In the genomic region with DNA sequence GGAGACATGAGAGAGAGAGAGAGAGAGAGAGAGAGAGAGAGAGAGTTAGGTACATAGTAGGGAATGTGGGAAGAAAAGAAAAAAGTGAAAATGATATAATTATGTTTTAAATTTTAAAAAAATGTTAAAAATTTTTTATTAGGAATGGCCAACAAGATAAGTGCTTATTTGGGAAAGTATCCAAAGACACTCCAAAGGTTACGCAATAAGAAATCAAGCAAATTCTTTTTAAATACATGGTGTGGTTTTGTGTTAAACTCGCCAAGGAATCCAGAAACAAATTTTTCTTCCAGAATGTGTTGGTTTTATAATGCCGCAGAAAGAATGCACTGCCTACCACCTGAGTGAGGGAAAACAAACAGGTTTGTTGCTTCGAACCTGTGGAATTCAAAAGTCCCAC, we compare ENCODE assay signal across 25 mouse cellular contexts.
DNase-seq lines count a peak whose midpoint lies in the region; ATAC-seq and TF ChIP-seq lines count a peak whose summit lies in the region.
"Had no signal": no experiment of that assay in that cellular context is flagged by ENCODE, and none has a peak within 500 bp of the region (broad histone marks: within the 10 kb centered on the region; RNA-seq: fewer than 3 reads in every experiment).

No protein-coding gene starts in this region.

- no peak overlapping the region for H3K27ac ChIP-seq in liver, adult 2 months (replicated peaks; ENCODE audit: insufficient read depth, low read depth, low read length)
- H3K27ac ChIP-seq in liver, postnatal 0 days (ENCODE audit: low read depth) = no peak overlapping the region
- peak overlapping the region; percentile 80 for H3K27ac ChIP-seq in lung, embryonic 16.5 days (ENCODE audit: low read length)
- H3K27ac ChIP-seq: forebrain, embryonic 10.5 days; forebrain, embryonic 13.5 days; heart, adult 2 months; heart, embryonic 10.5 days; heart, embryonic 13.5 days; hindbrain, embryonic 14.5 days had no signal

- TF ChIP-seq EP300 in liver, postnatal 0 days (IDR thresholded peaks at IDR 0.05; ENCODE audit: low read depth) = no peak

- TF ChIP-seq POLR2A in liver, adult 2 months (IDR thresholded peaks at IDR 0.05; ENCODE audit: extremely low read depth, insufficient read depth, low read length) = no peak

- H3K4me1 ChIP-seq in liver, adult 2 months (ENCODE audit: control insufficient read depth, insufficient read depth, low read length) = no peaks in the 10 kb centered on the region
- H3K4me1 ChIP-seq in liver, postnatal 0 days (ENCODE audit: insufficient read depth) = peaks cover 3% of the 10 kb centered on the region; the same call in 1 of the 2 replicates
- H3K4me1 ChIP-seq in lung, embryonic 16.5 days (replicated peaks; ENCODE audit: control insufficient read depth, insufficient read depth, low read length) = peaks cover 7% of the 10 kb centered on the region; the same call in 1 of the 2 replicates
- H3K4me1 ChIP-seq: forebrain, embryonic 10.5 days; forebrain, embryonic 13.5 days; heart, embryonic 10.5 days had no signal

- WGBS in liver, adult 2 months = 78% methylated on average over 4 of the region's 4 CpGs
- WGBS in liver, postnatal 0 days (ENCODE audit: insufficient replicate concordance) = 76% methylated on average over 4 of the region's 4 CpGs
- 36% methylated on average over 4 of the region's 4 CpGs for WGBS in lung, embryonic 16.5 days

- H3K9me3 ChIP-seq in liver, postnatal 0 days (ENCODE audit: low read length) = no peaks in the 10 kb centered on the region
- no peaks in the 10 kb centered on the region for H3K9me3 ChIP-seq in lung, embryonic 16.5 days (ENCODE audit: control insufficient read depth, low read length)
- H3K9me3 ChIP-seq: forebrain, embryonic 10.5 days; forebrain, embryonic 13.5 days; heart, embryonic 10.5 days; heart, embryonic 13.5 days had no signal

- no peak overlapping the region for H3K4me2 ChIP-seq in liver, postnatal 0 days (ENCODE audit: low read depth, low read length)
- no peak overlapping the region for H3K4me2 ChIP-seq in lung, embryonic 16.5 days (ENCODE audit: low read depth, low read length)
- H3K4me2 ChIP-seq: forebrain, embryonic 13.5 days; heart, embryonic 13.5 days; hindbrain, embryonic 14.5 days had no signal

- no peak overlapping the region for H3K4me3 ChIP-seq in liver, adult 2 months (ENCODE audit: insufficient read depth, low read depth, low read length)
- no peak overlapping the region for H3K4me3 ChIP-seq in liver, postnatal 0 days (ENCODE audit: low read depth, low read length)
- no peak overlapping the region for H3K4me3 ChIP-seq in lung, embryonic 16.5 days (ENCODE audit: low read length)
- H3K4me3 ChIP-seq: forebrain, embryonic 10.5 days; forebrain, embryonic 13.5 days; heart, adult 2 months; heart, embryonic 10.5 days; heart, embryonic 13.5 days had no signal

- H3K27me3 ChIP-seq in liver, adult 2 months (ENCODE audit: control insufficient read depth, insufficient read depth, low read length) = no peaks in the 10 kb centered on the region
- no peaks in the 10 kb centered on the region for H3K27me3 ChIP-seq in liver, postnatal 0 days (ENCODE audit: insufficient read depth, low read length)
- H3K27me3 ChIP-seq in lung, embryonic 16.5 days (ENCODE audit: control insufficient read depth, insufficient read depth, low read depth, low read length) = no peaks in the 10 kb centered on the region
- H3K27me3 ChIP-seq: forebrain, embryonic 13.5 days; heart, embryonic 13.5 days had no signal

- no peaks in the 10 kb centered on the region for H3K36me3 ChIP-seq in liver, adult 2 months (ENCODE audit: control insufficient read depth, insufficient read depth, low read length)
- H3K36me3 ChIP-seq in liver, postnatal 0 days (replicated peaks; ENCODE audit: insufficient read depth, low read length) = no peaks in the 10 kb centered on the region
- no peaks in the 10 kb centered on the region for H3K36me3 ChIP-seq in lung, embryonic 16.5 days (ENCODE audit: control insufficient read depth, insufficient read depth, low read length)
- H3K36me3 ChIP-seq: forebrain, embryonic 10.5 days; heart, embryonic 10.5 days; heart, embryonic 13.5 days had no signal

- no peak overlapping the region for H3K9ac ChIP-seq in liver, adult 2 months (ENCODE audit: low read depth, low read length)
- H3K9ac ChIP-seq in liver, postnatal 0 days (replicated peaks) = no peak overlapping the region
- no peak overlapping the region for H3K9ac ChIP-seq in lung, embryonic 16.5 days (ENCODE audit: low read length)
- H3K9ac ChIP-seq: forebrain, embryonic 13.5 days; heart, embryonic 13.5 days; hindbrain, embryonic 14.5 days had no signal

- peak; percentile 3 for DNase-seq in liver, adult 2 months (ENCODE audit: extremely low read depth, low read depth, low spot score)
- no peak for DNase-seq in liver, postnatal 0 days
- no peak for DNase-seq in lung, postnatal 4 days
- peak; percentile 19 for DNase-seq in 3T3-L1 (ENCODE audit: low read depth, low spot score)
- DNase-seq in lung, postnatal 25 days (ENCODE audit: low spot score) = peak; percentile 32
- no peak for DNase-seq in cerebellum, adult 18-20 months
- DNase-seq: adrenal gland, adult 8-10 months; adrenal gland, postnatal 25 days; cerebellum, adult 11-12 months; cerebellum, adult 9-10 months; cerebellum, postnatal 14 days; gastrocnemius, postnatal 10 days; gastrocnemius, postnatal 36 days; heart, adult 2 months; heart, postnatal 14 days; heart, postnatal 4 days had no signal

- ATAC-seq in liver, postnatal 0 days = no peak
- ATAC-seq in lung, embryonic 16.5 days (ENCODE audit: low read depth) = peak; percentile 47
- no peak for ATAC-seq in megakaryocyte, adult 5-6 weeks (ENCODE audit: poor library complexity, severe bottlenecking)
- ATAC-seq: activated CD4-positive, CD25-positive, alpha-beta regulatory T cell, adult 4 months; forebrain, embryonic 13.5 days; forebrain, embryonic 16.5 days had no signal

- no peak for TF ChIP-seq CTCF in liver, adult 2 months (IDR thresholded peaks at IDR 0.05; ENCODE audit: low read depth, low read length)
- no peak for TF ChIP-seq CTCF in liver, postnatal 0 days (IDR thresholded peaks at IDR 0.05; ENCODE audit: low read depth)

- H3K79me2 ChIP-seq in liver, adult 2 months (ENCODE audit: control insufficient read depth, insufficient read depth, low read length) = no peaks in the 10 kb centered on the region

Comparison
In these comparisons a context has a peak if more than half of its experiments do, and no peak if none do; other contexts are left out.
1. DNase-seq: peak in liver, adult 2 months (single experiment), 3T3-L1 (single experiment) and lung, postnatal 25 days (single experiment); none in liver, postnatal 0 days (single experiment), lung, postnatal 4 days (0 of 2) and cerebellum, adult 18-20 months (0 of 2).